Mouse (Mus musculus) liver, embryonic 12.5 days (tissue): ENCODE measurements around the gene Tnfrsf11a. TPM values are rescaled to one million over a fixed set of nuclear protein-coding genes. Genes with fewer than 3 reads are reported as not detected.

Source experiments
- ATAC-seq: fragments of 200-750 bp; cut with Nextera tagmentation; 2 replicates; pipeline ENCODE4 v1.8.0; 2017; ENCODE audit warnings: moderate number of reproducible peaks, mild to moderate bottlenecking, moderate library complexity
- H3K27ac ChIP-seq: fragments of 300-500 bp; sonication (generic); 2 replicates; pipeline ENCODE4 v1.5.1; 2016; ENCODE audit warnings: mild to moderate bottlenecking
- H3K27me3 ChIP-seq: fragments of 300-500 bp; sonication (generic); replicated peaks from 2 replicates; pipeline ENCODE4 v1.6.1; 2016; ENCODE audit warnings: mild to moderate bottlenecking, moderate library complexity
- H3K36me3 ChIP-seq: fragments of 300-500 bp; sonication (generic); 2 replicates; pipeline ENCODE4 v1.6.1; 2016; ENCODE audit warnings: mild to moderate bottlenecking, moderate library complexity
- H3K4me1 ChIP-seq: fragments of 300-500 bp; sonication (generic); 2 replicates; pipeline ENCODE4 v1.6.1; 2016
- H3K4me2 ChIP-seq: fragments of 300-500 bp; sonication (generic); 2 replicates; pipeline ENCODE4 v1.6.1; 2016; ENCODE audit warnings: mild to moderate bottlenecking, moderate library complexity
- H3K4me3 ChIP-seq: fragments of 300-500 bp; sonication (generic); 2 replicates; pipeline ENCODE4 v1.5.1; 2016; ENCODE audit warnings: mild to moderate bottlenecking, moderate library complexity
- H3K9ac ChIP-seq: fragments of 300-500 bp; sonication (generic); 2 replicates; pipeline ENCODE4 v1.6.1; 2016; ENCODE audit warnings: mild to moderate bottlenecking, moderate library complexity
- H3K9me3 ChIP-seq: fragments of 300-500 bp; sonication (generic); replicated peaks from 2 replicates; pipeline ENCODE4 v1.6.1; 2016; ENCODE audit warnings: mild to moderate bottlenecking, moderate library complexity
- WGBS: fragments of 180-500 bp; shearing (Covaris S2); methylation state at CpG from one replicate; pipeline ENCODE4 v1.1.7; 2016; ENCODE audit not compliant: insufficient replicate concordance; 5-methylcytosine and 5-hydroxymethylcytosine counted together
- polyA plus RNA-seq: library from polyadenylated mRNA; unstranded; fragments of >200 nt; fragmentation: Nextera tagmentation; extraction: Ambion mirVana; gene quantifications from 2 replicates; pipeline ENCODE4 v1.2.1, GENCODE M21; 2016

Tnfrsf11a gene
- polyA plus RNA-seq, 1 experiment from 2014 or later: 0.63 TPM

GRCm38 (mm10) chr1:105814402-105815270, 34.1 kb downstream of the Tnfrsf11a start:
- WGBS: 64% methylated on average over 14 of the region's 14 CpGs
- Histone ChIP-seq H3K4me3 (no peak overlapping the region), H3K36me3 (no peaks in the 10 kb centered on the region), H3K27me3 (no peaks in the 10 kb centered on the region), H3K27ac (no peak overlapping the region), H3K4me2 (no peak overlapping the region), H3K9me3 (no peaks in the 10 kb centered on the region), H3K4me1 (peaks cover 7% of the 10 kb centered on the region; the same call in 1 of the 2 replicates), H3K9ac (no peak overlapping the region)
- ATAC-seq: no peak

GRCm38 (mm10) chr1:105815310-105815709, 34.8 kb downstream of the Tnfrsf11a start:
- no peak overlapping the region for H3K9ac ChIP-seq
- H3K9me3 ChIP-seq: no peaks in the 10 kb centered on the region
- no peaks in the 10 kb centered on the region for H3K36me3 ChIP-seq
- WGBS: 70% methylated on average over 2 of the region's 2 CpGs
- no peak for ATAC-seq
- no peak overlapping the region for H3K4me2 ChIP-seq
- no peaks in the 10 kb centered on the region for H3K27me3 ChIP-seq
- peaks cover 7% of the 10 kb centered on the region; the same call in 1 of the 2 replicates for H3K4me1 ChIP-seq
- no peak overlapping the region for H3K27ac ChIP-seq
- H3K4me3 ChIP-seq: no peak overlapping the region

DNA sequence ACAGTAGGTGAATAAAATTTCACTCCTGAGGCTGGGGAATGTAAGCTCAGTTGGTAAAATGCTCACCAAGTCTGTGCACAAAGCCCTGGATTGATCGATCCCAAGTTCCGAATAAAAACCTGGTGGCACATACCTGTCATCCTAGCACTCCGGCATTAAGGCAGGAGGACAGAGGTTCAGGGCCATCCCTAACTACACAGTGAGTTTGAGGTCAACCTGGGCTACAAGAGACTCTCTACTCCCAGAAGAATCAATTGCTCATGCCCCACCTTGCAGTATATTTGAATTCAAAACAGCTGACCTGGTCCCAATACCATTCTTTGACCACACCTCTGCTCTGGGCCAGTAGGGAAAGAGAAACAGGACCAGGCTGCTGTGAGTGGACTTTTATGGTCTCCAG, 35.2 kb downstream of the Tnfrsf11a start:
- WGBS: 80% methylated on average over 3 of the region's 3 CpGs
- no peak for ATAC-seq

DNA sequence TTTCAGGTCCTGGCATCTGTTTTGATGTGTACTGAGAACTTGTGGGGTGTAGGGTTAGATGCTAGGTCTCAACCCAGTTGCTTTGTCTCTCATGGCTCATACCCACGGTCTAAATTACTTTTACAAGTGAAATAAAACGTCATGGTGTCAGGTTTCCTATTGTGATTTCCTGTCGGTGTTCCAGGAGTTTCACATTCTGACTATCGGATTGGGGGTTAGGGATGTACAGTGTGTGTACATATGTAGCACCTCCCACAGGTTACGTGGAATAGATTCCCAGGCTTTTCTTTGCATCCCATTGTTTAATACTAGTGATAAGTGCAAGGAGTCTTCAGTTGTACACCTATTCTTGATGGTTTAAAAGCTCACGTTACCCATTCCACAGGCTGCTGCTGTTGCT, 38.5 kb downstream of the Tnfrsf11a start:
- Histone ChIP-seq H3K4me3 (no peak overlapping the region), H3K36me3 (no peaks in the 10 kb centered on the region), H3K9me3 (no peaks in the 10 kb centered on the region), H3K4me1 (no peaks in the 10 kb centered on the region), H3K27me3 (no peaks in the 10 kb centered on the region), H3K4me2 (no peak overlapping the region), H3K9ac (no peak overlapping the region), H3K27ac (no peak overlapping the region)
- no peak for ATAC-seq
- 54% methylated on average over 6 of the region's 6 CpGs for WGBS

More for the DNA sequence above, 35.2 kb downstream of the Tnfrsf11a start:
- no peaks in the 10 kb centered on the region for H3K36me3 ChIP-seq
- H3K27ac ChIP-seq: no peak overlapping the region
- no peaks in the 10 kb centered on the region for H3K9me3 ChIP-seq
- no peaks in the 10 kb centered on the region for H3K27me3 ChIP-seq
- no peak overlapping the region for H3K4me2 ChIP-seq
- H3K4me3 ChIP-seq: no peak overlapping the region
- H3K4me1 ChIP-seq: peaks cover 7% of the 10 kb centered on the region; the same call in 1 of the 2 replicates
- H3K9ac ChIP-seq: no peak overlapping the region

DNA sequence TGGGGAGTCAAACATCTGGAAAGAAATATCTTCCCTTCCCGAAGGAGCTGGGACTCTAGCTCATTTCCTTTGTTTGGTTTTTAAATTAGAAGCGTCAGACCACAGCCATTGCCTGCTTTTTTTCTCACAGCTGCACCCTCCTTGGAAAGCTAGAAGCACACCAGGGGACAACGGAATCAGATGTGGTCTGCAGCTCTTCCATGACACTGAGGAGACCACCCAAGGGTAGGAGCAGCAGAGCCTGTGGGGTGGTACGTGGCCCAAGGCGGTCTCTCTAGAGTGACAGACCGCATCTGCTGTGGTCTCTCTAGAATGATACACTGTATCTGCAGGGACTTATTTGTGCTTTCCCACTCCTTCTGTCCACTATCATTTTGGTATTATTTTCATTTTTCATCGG, 39.2 kb downstream of the Tnfrsf11a start:
- H3K9ac ChIP-seq: no peak overlapping the region
- no peaks in the 10 kb centered on the region for H3K9me3 ChIP-seq
- H3K27ac ChIP-seq: no peak overlapping the region
- no peak overlapping the region for H3K4me2 ChIP-seq
- no peaks in the 10 kb centered on the region for H3K27me3 ChIP-seq
- no peaks in the 10 kb centered on the region for H3K36me3 ChIP-seq
- no peak for ATAC-seq
- H3K4me1 ChIP-seq: no peaks in the 10 kb centered on the region
- H3K4me3 ChIP-seq: no peak overlapping the region
- WGBS: 54% methylated on average over 7 of the region's 7 CpGs

- ATAC-seq: no peak
Observed at GRCm38 (mm10) chr1:105824356-105824755, 43.8 kb downstream of the Tnfrsf11a start.

DNA sequence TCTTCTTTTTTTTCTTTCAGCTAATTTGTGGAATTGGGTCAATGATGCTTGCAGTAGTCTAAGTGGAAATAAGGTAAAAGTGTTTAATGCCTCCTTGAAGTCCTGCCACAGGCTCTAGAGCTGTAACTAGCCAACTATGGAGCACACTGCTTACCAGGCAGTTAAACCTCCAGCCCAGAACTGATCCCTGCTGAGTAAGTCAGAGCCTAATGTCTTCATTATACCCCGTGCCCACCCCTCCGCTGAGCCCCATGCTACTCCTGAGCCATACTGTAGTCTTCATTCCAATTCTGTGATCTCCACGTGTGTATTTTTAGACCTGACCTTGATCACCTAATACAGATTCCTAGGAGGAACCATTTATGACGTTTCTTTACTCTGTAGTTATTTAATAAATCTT, 44.5 kb downstream of the Tnfrsf11a start:
- no peak overlapping the region for H3K4me2 ChIP-seq
- no peak for ATAC-seq
- no peak overlapping the region for H3K9ac ChIP-seq
- 60% methylated on average over 4 of the region's 4 CpGs for WGBS
- no peak overlapping the region for H3K4me3 ChIP-seq
- no peaks in the 10 kb centered on the region for H3K9me3 ChIP-seq
- H3K4me1 ChIP-seq: no peaks in the 10 kb centered on the region
- no peaks in the 10 kb centered on the region for H3K36me3 ChIP-seq
- no peak overlapping the region for H3K27ac ChIP-seq
- 0 out of 2 replicates have a peak, but pooled peaks cover 5% of the 10 kb centered on the region for H3K27me3 ChIP-seq

More at GRCm38 (mm10) chr1:105824356-105824755, 43.8 kb downstream of the Tnfrsf11a start:
- no peaks in the 10 kb centered on the region for H3K9me3 ChIP-seq
- no peak overlapping the region for H3K9ac ChIP-seq
- H3K4me1 ChIP-seq: no peaks in the 10 kb centered on the region
- H3K27me3 ChIP-seq: 0 out of 2 replicates have a peak, but pooled peaks cover 5% of the 10 kb centered on the region
- H3K27ac ChIP-seq: no peak overlapping the region
- no peak overlapping the region for H3K4me3 ChIP-seq
- no peaks in the 10 kb centered on the region for H3K36me3 ChIP-seq
- no peak overlapping the region for H3K4me2 ChIP-seq
- WGBS: 79% methylated on average over 4 of the region's 4 CpGs

DNA sequence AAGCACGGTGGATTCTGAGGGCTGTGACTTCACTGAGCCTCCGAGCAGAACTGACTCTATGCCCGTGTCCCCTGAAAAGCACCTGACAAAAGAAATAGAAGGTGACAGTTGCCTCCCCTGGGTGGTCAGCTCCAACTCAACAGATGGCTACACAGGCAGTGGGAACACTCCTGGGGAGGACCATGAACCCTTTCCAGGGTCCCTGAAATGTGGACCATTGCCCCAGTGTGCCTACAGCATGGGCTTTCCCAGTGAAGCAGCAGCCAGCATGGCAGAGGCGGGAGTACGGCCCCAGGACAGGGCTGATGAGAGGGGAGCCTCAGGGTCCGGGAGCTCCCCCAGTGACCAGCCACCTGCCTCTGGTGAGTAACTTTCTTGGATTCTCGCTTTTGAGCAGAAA, 46.9 kb downstream of the Tnfrsf11a start:
- Histone ChIP-seq H3K9ac (no peak overlapping the region), H3K4me3 (no peak overlapping the region), H3K27me3 (0 out of 2 replicates have a peak, but pooled peaks cover 5% of the 10 kb centered on the region), H3K4me1 (no peaks in the 10 kb centered on the region), H3K36me3 (no peaks in the 10 kb centered on the region), H3K9me3 (no peaks in the 10 kb centered on the region), H3K27ac (no peak overlapping the region), H3K4me2 (no peak overlapping the region)
- ATAC-seq: no peak
- WGBS: 73% methylated on average over 7 of the region's 7 CpGs

GRCm38 (mm10) chr1:105827786-105828345, 47.3 kb downstream of the Tnfrsf11a start:
- Histone ChIP-seq H3K9me3 (no peaks in the 10 kb centered on the region), H3K9ac (no peak overlapping the region), H3K36me3 (no peaks in the 10 kb centered on the region), H3K4me3 (no peak overlapping the region), H3K4me2 (no peak overlapping the region), H3K27me3 (0 out of 2 replicates have a peak, but pooled peaks cover 5% of the 10 kb centered on the region), H3K27ac (no peak overlapping the region), H3K4me1 (no peaks in the 10 kb centered on the region)
- 67% methylated on average over 8 of the region's 8 CpGs for WGBS
- ATAC-seq: no peak

- 71% methylated on average over 5 of the region's 5 CpGs for WGBS
Observed at GRCm38 (mm10) chr1:105829171-105829570, 48.7 kb downstream of the Tnfrsf11a start.

GRCm38 (mm10) chr1:105832784-105833183, 52.3 kb downstream of the Tnfrsf11a start:
- WGBS: 78% methylated on average over 1 of the region's 1 CpGs
- ATAC-seq: no peak
- no peak overlapping the region for H3K27ac ChIP-seq

More at GRCm38 (mm10) chr1:105829171-105829570, 48.7 kb downstream of the Tnfrsf11a start:
- Histone ChIP-seq H3K4me3 (no peak overlapping the region), H3K36me3 (no peaks in the 10 kb centered on the region), H3K27ac (no peak overlapping the region), H3K9ac (no peak overlapping the region), H3K4me2 (no peak overlapping the region), H3K9me3 (no peaks in the 10 kb centered on the region), H3K4me1 (no peaks in the 10 kb centered on the region), H3K27me3 (0 out of 2 replicates have a peak, but pooled peaks cover 5% of the 10 kb centered on the region)
- ATAC-seq: no peak

GRCm38 (mm10) chr1:105842950-105843349, 62.4 kb downstream of the Tnfrsf11a start:
- H3K9ac ChIP-seq: no peak overlapping the region
- H3K9me3 ChIP-seq: no peaks in the 10 kb centered on the region
- WGBS: 25% methylated on average over 10 of the region's 10 CpGs
- no peaks in the 10 kb centered on the region for H3K36me3 ChIP-seq
- ATAC-seq: no peak
- no peak overlapping the region for H3K4me3 ChIP-seq
- H3K27ac ChIP-seq: no peak overlapping the region
- peaks cover 42% of the 10 kb centered on the region for H3K27me3 ChIP-seq
- no peak overlapping the region for H3K4me2 ChIP-seq
- no peaks in the 10 kb centered on the region; the same call in 1 of the 2 replicates for H3K4me1 ChIP-seq

More at GRCm38 (mm10) chr1:105832784-105833183, 52.3 kb downstream of the Tnfrsf11a start:
- H3K4me3 ChIP-seq: no peak overlapping the region
- H3K36me3 ChIP-seq: no peaks in the 10 kb centered on the region
- no peak overlapping the region for H3K9ac ChIP-seq
- H3K4me1 ChIP-seq: no peaks in the 10 kb centered on the region
- no peak overlapping the region for H3K4me2 ChIP-seq
- no peaks in the 10 kb centered on the region for H3K9me3 ChIP-seq
- 0 out of 2 replicates have a peak, but pooled peaks cover under 1% of the 10 kb centered on the region for H3K27me3 ChIP-seq
